Mouse (Mus musculus) megakaryocyte, embryonic 14.5 days (primary cell): Measurements from ENCODE around the gene Abtb2.

Source experiments
- FLI1 ChIP-seq: IDR thresholded peaks from 2 replicates; pipeline ENCODE4 v1.6.1; 2012; ENCODE audit warnings: low read length, inconsistent platforms, mixed read lengths
- GATA1 ChIP-seq: IDR thresholded peaks from 3 replicates; pipeline ENCODE4 v1.6.1; 2012; ENCODE audit warnings: mixed read lengths, low read length, inconsistent platforms, borderline replicate concordance

GRCm38 (mm10) chr2:103670276-103670680, 104.2 kb downstream of the Abtb2 start:
- TF ChIP-seq GATA1 (no peak), FLI1 (no peak)
